Mouse (Mus musculus): ENCODE results near the gene Zfp933. TPM values are rescaled to one million over a fixed set of nuclear protein-coding genes. Genes with fewer than 3 reads are reported as not detected.
"Not testable (repeated sequence)": the region's sequence is repeated elsewhere in the genome, so short reads cannot be mapped to it uniquely, and the experiment has no call there.

Gene Zfp933
- polyA plus RNA-seq, 1 experiment from 2014 or later, result 5.8 TPM

DNA sequence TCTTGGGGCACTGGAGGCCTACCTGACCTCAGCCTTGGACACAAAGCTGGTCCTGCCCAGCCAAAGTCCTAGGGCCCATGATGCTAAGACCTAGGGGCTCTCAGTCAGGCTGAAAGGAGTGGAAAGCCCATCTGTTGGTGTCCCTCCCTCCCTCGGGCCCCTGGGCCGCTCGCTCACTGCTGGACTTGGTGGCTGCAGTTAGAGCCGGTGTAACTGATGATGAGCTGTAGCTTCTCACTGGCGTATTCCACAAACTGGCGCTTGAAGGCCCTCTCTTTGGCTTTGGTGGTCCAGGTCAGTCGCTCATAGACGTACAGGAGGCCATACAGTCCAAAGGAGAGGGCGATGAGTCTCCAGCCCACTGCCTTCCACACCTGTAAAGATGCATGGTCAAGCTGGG, 30.4 kb upstream of the Zfp933 start:
- Histone ChIP-seq H3K9me3 (no peaks in the 10 kb centered on the region), H3K27me3 (replicated peaks; ENCODE audit: low read depth, poor library complexity, severe bottlenecking) (no peaks in the 10 kb centered on the region), H3K4me1 (peaks cover 5% of the 10 kb centered on the region; the same call in 1 of the 2 replicates), H3K4me3 (no peak overlapping the region), H3K27ac (replicated peaks) (no peak overlapping the region), H3K36me3 (replicated peaks) (peaks cover 99% of the 10 kb centered on the region)
- WGBS, result 93% methylated on average over 9 of the region's 9 CpGs
- DNase-seq (ENCODE audit: low spot score), result no peak

DNA sequence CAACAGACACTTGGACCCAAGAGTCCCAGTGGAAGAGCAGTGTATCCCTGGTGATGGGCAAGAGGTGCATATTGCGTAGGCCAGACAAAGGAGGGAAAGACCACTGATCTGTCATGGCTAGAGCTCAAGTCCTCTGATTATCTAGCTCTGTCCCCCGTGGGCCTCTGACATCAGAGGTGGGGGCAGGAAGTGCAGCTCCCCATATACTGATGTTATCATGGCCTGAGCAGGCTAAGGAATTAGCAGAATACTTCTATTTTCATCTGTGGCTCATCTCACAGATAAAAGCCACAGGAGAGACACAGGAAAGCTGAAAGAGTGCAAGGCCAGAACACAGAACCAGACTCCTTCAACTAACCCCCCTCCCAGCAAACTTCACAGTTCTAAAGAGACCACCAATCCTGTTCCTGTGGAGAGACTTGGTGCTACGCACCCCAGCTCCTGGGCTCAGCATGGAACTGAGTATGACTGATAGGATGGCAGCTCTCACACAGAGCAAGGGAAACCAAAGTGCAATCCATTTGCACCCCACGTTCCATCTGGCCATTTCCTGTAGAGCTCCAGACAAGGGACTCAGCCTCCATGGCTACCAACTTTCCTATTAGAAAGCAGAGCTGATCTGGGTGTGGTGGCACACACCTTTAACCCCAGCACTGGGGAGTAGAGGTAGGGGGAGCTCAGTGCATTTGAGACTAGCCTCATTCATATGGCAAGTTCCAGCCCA, 27.8 kb upstream of the Zfp933 start:
- peaks cover 3% of the 10 kb centered on the region; the same call in 1 of the 2 replicates for H3K9me3 ChIP-seq
- 89% methylated on average over 4 of the region's 4 CpGs for WGBS
- H3K4me3 ChIP-seq, result no peak overlapping the region
- no peak for DNase-seq (ENCODE audit: low spot score)
- peaks cover 5% of the 10 kb centered on the region; the same call in 1 of the 2 replicates for H3K4me1 ChIP-seq
- no peak overlapping the region for H3K27ac ChIP-seq (replicated peaks)
- no peaks in the 10 kb centered on the region for H3K27me3 ChIP-seq (replicated peaks; ENCODE audit: low read depth, poor library complexity, severe bottlenecking)
- H3K36me3 ChIP-seq (replicated peaks), result peaks cover 99% of the 10 kb centered on the region

DNA sequence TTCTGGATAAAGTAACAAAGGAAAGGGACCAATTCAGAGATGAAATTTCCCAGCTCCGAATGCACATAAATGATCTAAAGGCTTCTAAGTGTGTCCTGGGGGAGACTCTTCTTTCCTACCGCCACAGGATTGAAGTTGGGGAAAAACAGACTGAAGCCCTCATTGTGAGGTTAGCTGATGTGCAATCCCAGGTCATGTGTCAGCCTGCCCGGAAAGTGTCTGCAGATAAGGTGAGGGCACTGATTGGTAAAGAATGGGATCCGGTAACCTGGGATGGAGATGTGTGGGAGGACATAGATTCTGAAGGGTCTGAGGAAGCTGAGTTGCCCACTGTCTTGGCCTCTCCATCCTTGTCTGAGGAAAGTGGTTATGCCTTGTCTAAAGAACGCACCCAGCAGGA, 21.1 kb upstream of the Zfp933 start:
- Histone ChIP-seq H3K27me3 (replicated peaks; ENCODE audit: low read depth, poor library complexity, severe bottlenecking) (no peaks in the 10 kb centered on the region), H3K4me3 (peak overlapping the region; percentile 91), H3K36me3 (replicated peaks) (peaks cover 67% of the 10 kb centered on the region), H3K27ac (replicated peaks) (peak overlapping the region; percentile 84), H3K4me1 (peaks cover 27% of the 10 kb centered on the region), H3K9me3 (peaks cover 4% of the 10 kb centered on the region; the same call in 1 of the 2 replicates)
- DNase-seq (ENCODE audit: low spot score), result peak; percentile 15
- 17% methylated on average over 5 of the region's 5 CpGs for WGBS

DNA sequence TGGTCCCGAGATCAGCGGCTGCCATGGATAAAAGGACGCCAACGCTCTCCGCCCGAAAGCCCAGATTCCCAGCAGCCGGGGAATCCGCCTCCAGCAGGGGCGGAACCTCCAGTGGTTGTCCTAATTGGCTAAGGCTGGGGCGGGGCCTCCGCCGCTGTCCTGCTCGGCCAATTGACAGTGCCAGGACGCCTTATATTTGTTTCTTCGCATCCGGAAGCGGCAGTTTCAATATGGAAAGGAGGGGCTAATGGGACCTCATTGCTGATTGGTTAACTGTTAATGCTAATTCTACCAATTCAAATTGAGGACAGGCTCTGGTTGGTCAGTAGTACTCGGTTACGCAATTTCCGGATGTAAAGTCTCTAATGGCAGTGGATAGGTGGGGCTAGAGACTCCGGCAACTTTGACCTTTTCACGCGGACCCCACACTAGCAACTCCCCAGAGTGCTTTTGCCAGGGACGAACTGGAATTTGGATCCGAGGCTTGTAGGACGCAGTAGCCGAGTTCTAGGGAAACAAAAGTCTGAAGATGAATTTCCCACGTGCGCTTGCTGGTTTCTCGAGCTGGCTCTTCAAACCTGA, 20.4 kb upstream of the Zfp933 start, which contains the start of the genes Miip and Fv1:
TSS of gene Miip (minus strand) at position 367 of the 582 bp plus-strand sequence.
TSS of gene Fv1 (plus strand) at position 530 of the 582 bp plus-strand sequence.
- WGBS, result under 1% methylated on average over 30 of the region's 30 CpGs
- H3K9me3 ChIP-seq, result peaks cover 4% of the 10 kb centered on the region; the same call in 1 of the 2 replicates
- peaks cover 65% of the 10 kb centered on the region for H3K36me3 ChIP-seq (replicated peaks)
- H3K27me3 ChIP-seq (replicated peaks; ENCODE audit: low read depth, poor library complexity, severe bottlenecking), result no peaks in the 10 kb centered on the region
- peak; percentile 96 for DNase-seq (ENCODE audit: low spot score)
- peaks cover 27% of the 10 kb centered on the region for H3K4me1 ChIP-seq
- H3K4me3 ChIP-seq, result peak within 1 kb of the TSS; percentile 91
- H3K27ac ChIP-seq (replicated peaks), result peak within 1 kb of the TSS; percentile 91

DNA sequence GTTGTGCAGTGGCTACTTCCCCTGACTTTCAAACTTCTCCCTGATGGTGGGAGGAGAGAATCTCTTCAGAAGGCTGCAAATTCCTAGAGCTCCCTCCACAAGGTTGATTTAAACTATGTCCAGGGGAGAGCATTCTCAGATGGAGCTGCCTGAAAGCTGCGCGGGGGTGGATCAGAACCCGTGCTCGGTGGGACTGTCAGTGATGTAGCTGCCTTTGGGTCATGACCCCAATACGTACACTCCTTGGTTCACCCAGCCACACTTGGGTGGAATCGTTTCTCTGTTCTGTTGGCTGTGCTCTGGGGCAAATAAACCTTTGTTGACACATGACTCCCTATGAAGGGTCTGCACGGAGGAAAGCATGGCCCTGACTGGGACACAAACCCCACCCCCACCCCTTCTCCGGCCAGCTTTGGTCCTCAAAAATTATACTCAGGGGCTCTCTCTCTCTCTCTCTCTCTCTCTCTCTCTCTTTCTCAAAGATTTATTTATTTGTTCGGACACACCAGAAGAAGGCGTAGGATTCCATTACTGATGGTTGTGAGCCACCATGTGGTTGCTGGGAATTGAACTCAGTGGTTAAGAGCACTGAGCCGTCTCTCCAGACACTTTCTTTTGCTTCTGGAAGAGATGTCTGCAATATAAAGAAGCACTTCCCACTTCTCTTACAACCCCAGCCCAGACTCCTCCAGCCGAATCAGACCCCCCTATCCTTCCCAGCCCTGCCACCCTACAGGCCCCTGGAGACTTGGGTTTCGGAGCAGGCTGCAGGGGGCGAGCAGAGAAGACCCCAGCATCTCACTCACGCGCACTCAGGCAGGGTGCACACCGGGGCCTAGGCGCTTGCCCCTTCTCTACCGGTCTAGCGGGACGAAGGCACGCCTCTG, 19.6 kb upstream of the Zfp933 start:
- Histone ChIP-seq H3K27me3 (replicated peaks; ENCODE audit: low read depth, poor library complexity, severe bottlenecking) (no peaks in the 10 kb centered on the region), H3K4me1 (peaks cover 27% of the 10 kb centered on the region), H3K4me3 (peak overlapping the region; percentile 91), H3K36me3 (replicated peaks) (peaks cover 65% of the 10 kb centered on the region), H3K9me3 (peaks cover 4% of the 10 kb centered on the region; the same call in 1 of the 2 replicates), H3K27ac (replicated peaks) (peak overlapping the region; percentile 91)
- 7% methylated on average over 22 of the region's 22 CpGs for WGBS
- peak; percentile 15 for DNase-seq (ENCODE audit: low spot score)

DNA sequence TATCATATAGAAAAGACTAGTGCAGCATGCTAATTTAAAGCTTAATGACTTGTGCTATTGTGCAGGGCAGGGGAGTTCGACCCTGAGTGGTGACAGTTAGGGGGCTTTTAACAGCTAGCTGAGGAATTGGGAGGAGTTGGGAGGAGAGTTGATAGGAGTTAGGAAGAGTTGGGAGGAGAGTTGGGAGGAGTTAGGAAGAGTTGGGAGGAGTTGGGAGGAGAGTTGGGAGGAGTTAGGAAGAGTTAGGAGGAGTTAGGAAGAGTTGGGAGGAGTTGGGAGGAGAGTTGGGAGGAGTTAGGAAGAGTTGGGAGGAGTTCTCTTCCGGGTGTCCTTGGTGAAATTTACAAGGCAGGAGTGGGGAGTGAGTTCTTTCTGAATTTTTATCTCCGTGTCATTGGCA, 18.6 kb upstream of the Zfp933 start:
- not testable (repeated sequence) for H3K27me3 ChIP-seq (replicated peaks; ENCODE audit: low read depth, poor library complexity, severe bottlenecking); DNase-seq (ENCODE audit: low spot score); H3K9me3 ChIP-seq; H3K27ac ChIP-seq (replicated peaks); H3K4me3 ChIP-seq
- Histone ChIP-seq H3K4me1 (peaks cover 27% of the 10 kb centered on the region), H3K36me3 (replicated peaks) (peaks cover 65% of the 10 kb centered on the region)
- WGBS, result 56% methylated on average over 3 of the region's 3 CpGs

DNA sequence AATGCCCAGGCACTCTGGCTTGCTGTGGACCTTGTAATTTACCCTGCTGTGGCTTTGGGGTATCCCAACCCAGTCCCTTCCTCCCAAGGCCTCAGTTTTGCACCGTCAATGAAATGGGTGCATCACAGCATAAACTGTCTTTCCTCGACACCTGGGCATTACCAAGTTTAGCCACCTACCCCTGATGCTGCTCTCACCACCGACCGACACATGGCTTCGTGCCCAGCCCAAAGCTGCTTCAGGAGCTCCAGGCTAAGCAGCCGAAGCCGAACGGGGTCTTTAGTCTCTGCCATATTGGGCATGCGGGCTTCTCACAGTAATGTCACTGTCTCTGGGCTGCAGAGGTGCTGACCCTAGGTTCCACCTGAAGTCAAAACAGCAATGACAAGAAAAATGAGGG, 17.9 kb upstream of the Zfp933 start:
- Histone ChIP-seq H3K9me3 (peaks cover 1% of the 10 kb centered on the region; the same call in 1 of the 2 replicates), H3K36me3 (replicated peaks) (peaks cover 65% of the 10 kb centered on the region), H3K27me3 (replicated peaks; ENCODE audit: low read depth, poor library complexity, severe bottlenecking) (no peaks in the 10 kb centered on the region), H3K4me1 (peaks cover 27% of the 10 kb centered on the region), H3K4me3 (no peak overlapping the region), H3K27ac (replicated peaks) (no peak overlapping the region)
- DNase-seq (ENCODE audit: low spot score), result no peak
- WGBS, result 94% methylated on average over 9 of the region's 9 CpGs

DNA sequence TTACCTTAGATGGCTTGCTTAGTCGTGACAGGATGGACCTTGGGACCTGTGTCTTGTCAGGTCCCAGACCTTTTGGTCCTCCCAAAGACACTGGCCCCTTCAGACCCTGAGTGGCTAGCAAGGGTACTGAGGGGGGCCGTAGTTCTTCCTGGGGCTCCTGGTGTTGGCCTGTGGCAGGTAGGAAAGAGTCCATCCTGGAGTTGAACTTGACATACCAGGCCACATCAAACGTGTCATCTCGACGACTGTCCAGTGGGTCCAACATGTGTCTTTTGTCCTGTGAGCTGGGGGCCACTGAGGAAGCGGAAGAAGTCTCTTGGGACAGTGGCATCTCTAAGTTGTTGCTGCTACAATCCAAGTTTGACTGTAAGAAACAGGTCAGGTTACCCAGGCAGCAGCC, 17.5 kb upstream of the Zfp933 start:
- whole genome bisulfite sequencing, result 89% methylated on average over 6 of the region's 6 CpGs
- Histone ChIP-seq H3K9me3 (no peaks in the 10 kb centered on the region), H3K4me3 (no peak overlapping the region), H3K4me1 (peaks cover 27% of the 10 kb centered on the region), H3K27me3 (replicated peaks; ENCODE audit: low read depth, poor library complexity, severe bottlenecking) (no peaks in the 10 kb centered on the region), H3K36me3 (replicated peaks) (peaks cover 65% of the 10 kb centered on the region), H3K27ac (replicated peaks) (no peak overlapping the region)
- DNase-seq (ENCODE audit: low spot score), result no peak

DNA sequence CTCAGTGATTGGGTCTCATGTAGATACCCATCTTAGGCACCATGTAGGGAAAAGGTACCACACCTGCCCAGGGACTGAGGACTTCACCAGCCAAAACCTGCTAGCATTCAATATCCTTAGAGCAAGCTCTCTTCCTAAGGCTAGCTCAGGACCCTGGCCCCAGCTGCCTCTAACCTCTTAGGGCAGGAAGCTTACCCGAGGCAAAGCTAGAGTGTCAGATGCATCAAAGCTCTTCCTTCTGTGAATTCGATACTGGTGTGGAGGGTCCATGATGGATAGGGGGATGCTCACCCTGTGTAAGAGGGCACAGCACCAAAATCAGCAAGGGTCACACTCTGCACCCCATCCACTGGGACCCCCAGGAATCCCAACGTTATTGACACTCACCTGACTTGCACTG, 13.9 kb upstream of the Zfp933 start:
- peaks cover 4% of the 10 kb centered on the region for H3K4me1 ChIP-seq
- H3K27me3 ChIP-seq (replicated peaks; ENCODE audit: low read depth, poor library complexity, severe bottlenecking), result no peaks in the 10 kb centered on the region
- H3K4me3 ChIP-seq, result no peak overlapping the region
- H3K36me3 ChIP-seq (replicated peaks), result peaks cover 68% of the 10 kb centered on the region
- 90% methylated on average over 3 of the region's 3 CpGs for WGBS
- DNase-seq (ENCODE audit: low spot score), result no peak
- H3K9me3 ChIP-seq, result no peaks in the 10 kb centered on the region
- H3K27ac ChIP-seq (replicated peaks), result no peak overlapping the region

DNA sequence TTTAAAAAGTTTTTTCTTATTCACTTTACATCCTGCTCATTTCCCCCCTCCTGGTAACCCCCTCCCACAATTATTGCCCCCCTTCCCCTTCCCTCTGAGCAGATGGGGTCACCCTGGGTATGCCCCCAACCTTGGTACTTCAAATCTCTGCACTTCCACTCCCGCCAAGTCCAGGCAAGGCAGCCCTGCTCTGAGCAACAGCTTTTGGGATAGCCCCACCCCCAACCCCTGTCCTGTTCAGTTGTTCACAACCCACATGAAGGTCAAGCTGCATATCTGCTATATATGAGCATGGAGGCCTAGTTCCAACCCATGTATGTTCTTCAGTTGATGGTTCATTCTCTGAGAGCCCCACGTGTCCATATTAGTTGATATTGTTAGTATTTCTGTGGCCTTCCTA, 2.6 kb upstream of the Zfp933 start:
- Histone ChIP-seq H3K36me3 (replicated peaks) (peaks cover 4% of the 10 kb centered on the region; the same call in 1 of the 2 replicates), H3K4me3 (no peak overlapping the region), H3K27me3 (replicated peaks; ENCODE audit: low read depth, poor library complexity, severe bottlenecking) (no peaks in the 10 kb centered on the region), H3K9me3 (no peaks in the 10 kb centered on the region), H3K4me1 (peaks cover 11% of the 10 kb centered on the region), H3K27ac (replicated peaks) (no peak overlapping the region)
- 74% methylated on average over 2 of the region's 2 CpGs for WGBS
- no peak for DNase-seq (ENCODE audit: low spot score)

DNA sequence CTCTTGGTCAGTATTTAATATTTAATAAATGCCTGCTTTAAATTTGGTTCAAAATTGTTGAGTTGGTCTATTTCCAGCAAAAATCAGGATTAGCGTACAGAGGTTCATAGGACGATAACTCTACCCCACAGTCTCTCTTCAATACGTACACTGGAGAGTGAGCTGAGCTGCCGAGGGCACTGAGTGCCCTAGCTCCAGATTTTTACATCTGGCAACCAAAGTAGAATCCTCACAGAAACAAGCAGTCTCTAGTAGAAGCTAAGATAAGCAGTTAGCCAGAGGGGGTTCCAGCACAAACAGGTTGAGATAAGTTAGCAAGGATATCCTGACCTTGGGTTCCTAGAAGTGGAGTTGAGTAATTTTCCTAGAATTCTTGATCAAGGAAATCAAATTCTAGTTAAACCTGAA, 422 bp upstream of the Zfp933 start:
- WGBS, result 8% methylated on average over 4 of the region's 4 CpGs
- peak overlapping the region; percentile 83 for H3K4me3 ChIP-seq
- peaks cover 3% of the 10 kb centered on the region; the same call in 1 of the 2 replicates for H3K9me3 ChIP-seq
- H3K36me3 ChIP-seq (replicated peaks), result peaks cover 25% of the 10 kb centered on the region
- peaks cover 11% of the 10 kb centered on the region for H3K4me1 ChIP-seq
- H3K27me3 ChIP-seq (replicated peaks; ENCODE audit: low read depth, poor library complexity, severe bottlenecking), result no peaks in the 10 kb centered on the region
- H3K27ac ChIP-seq (replicated peaks), result peak overlapping the region; percentile 85
- DNase-seq (ENCODE audit: low spot score), result no peak

DNA sequence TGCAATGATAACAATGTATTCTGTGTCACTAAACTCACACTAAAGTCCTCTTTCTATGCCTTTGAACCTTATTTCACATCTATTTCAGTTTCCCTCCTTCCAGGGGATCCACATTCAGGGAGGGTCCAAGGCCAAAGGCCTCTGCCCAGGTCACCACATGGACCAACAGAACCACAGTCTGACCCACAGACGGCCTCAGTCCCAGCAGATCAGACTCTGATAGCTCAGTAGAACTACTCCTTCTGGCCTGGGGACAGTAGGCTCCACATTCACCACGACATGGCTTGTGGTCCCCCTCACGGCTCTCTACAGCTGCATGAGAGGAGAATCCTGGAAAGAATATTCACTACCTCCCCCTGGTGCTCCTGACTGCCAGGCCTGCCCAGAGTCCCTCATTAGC, 5.3 kb downstream of the Zfp933 start:
- H3K4me3 ChIP-seq, result no peak overlapping the region
- H3K27me3 ChIP-seq (replicated peaks; ENCODE audit: low read depth, poor library complexity, severe bottlenecking), result no peaks in the 10 kb centered on the region
- peaks cover 6% of the 10 kb centered on the region for H3K4me1 ChIP-seq
- peaks cover 63% of the 10 kb centered on the region for H3K36me3 ChIP-seq (replicated peaks)
- 93% methylated on average over 3 of the region's 3 CpGs for WGBS
- H3K9me3 ChIP-seq, result peaks cover 32% of the 10 kb centered on the region
- H3K27ac ChIP-seq (replicated peaks), result no peak overlapping the region
- DNase-seq (ENCODE audit: low spot score), result no peak
